Mouse (Mus musculus) small intestine, adult 10 weeks (tissue): ENCODE data around the gene Olfr709-ps1. TPM values are rescaled to one million over a fixed set of nuclear protein-coding genes. Genes with fewer than 3 reads are reported as not detected.

Experiments used
- polyA plus RNA-seq: library from polyadenylated mRNA; stranded (reverse); fragments of 350-450 nt; fragmentation: Illumina TruSeq; extraction: RNeasy Lipid Tissue Mini Kit (QIAGEN cat#74804); gene quantifications from one replicate; pipeline ENCODE4 v1.2.3, GENCODE M21; 2014; ENCODE audit warnings: low replicate concordance

Gene Olfr709-ps1
- not detected for polyA plus RNA-seq

GRCm38 (mm10) chr7:106932119-106932518 is at the start of gene Olfr709-ps1:
Gene Olfr709-ps1 (minus strand): TSS chr7:106932219.

GRCm38 (mm10) chr7:106975353-106975752 is 43.3 kb upstream of the Olfr709-ps1 start, which contains the start of gene Olfr711:
Gene Olfr711 (minus strand): TSS chr7:106975453.

GRCm38 (mm10) chr7:106963837-106964236 is 31.8 kb upstream of the Olfr709-ps1 start, which contains the start of gene Olfr6:
Gene Olfr6 (minus strand): TSS chr7:106963937.

GRCm38 (mm10) chr7:106948212-106948611 is 16.2 kb upstream of the Olfr709-ps1 start, which contains the start of gene Olfr710:
Gene Olfr710 (minus strand): TSS chr7:106948312.

GRCm38 (mm10) chr7:106907676-106908075 is 24.3 kb downstream of the Olfr709-ps1 start, which contains the start of gene Olfr1532-ps1:
Gene Olfr1532-ps1 (plus strand): TSS chr7:106908001.

GRCm38 (mm10) chr7:106901141-106901540 is 30.9 kb downstream of the Olfr709-ps1 start, which contains the start of gene Olfr707:
Gene Olfr707 (minus strand): TSS chr7:106901241.

GRCm38 (mm10) chr7:106888062-106888461 is 44.0 kb downstream of the Olfr709-ps1 start, which contains the start of gene Olfr706:
Gene Olfr706 (minus strand): TSS chr7:106888162.

GRCm38 (mm10) chr7:106876791-106877190 is 55.2 kb downstream of the Olfr709-ps1 start, which contains the start of gene Olfr705:
Gene Olfr705 (minus strand): TSS chr7:106876891.

Other genes with a start within 250 kb of the Olfr709-ps1 start
- not detected for gene Olfr694, start 240.4 kb downstream of the Olfr709-ps1 start, polyA plus RNA-seq
- not detected for gene Olfr695, start 215.8 kb downstream of the Olfr709-ps1 start, polyA plus RNA-seq
- not detected for gene Olfr697, start 189.8 kb downstream of the Olfr709-ps1 start, polyA plus RNA-seq
- not detected for gene Olfr698, start 176.8 kb downstream of the Olfr709-ps1 start, polyA plus RNA-seq
- gene Olfr699, start 139.0 kb downstream of the Olfr709-ps1 start, polyA plus RNA-seq, result not detected
- gene Olfr700, start 123.4 kb downstream of the Olfr709-ps1 start, polyA plus RNA-seq, result not detected
- gene Olfr701, start 118.1 kb downstream of the Olfr709-ps1 start, polyA plus RNA-seq, result not detected
- not detected for gene Olfr702, start 98.3 kb downstream of the Olfr709-ps1 start, polyA plus RNA-seq
- gene Olfr703, start 88.9 kb downstream of the Olfr709-ps1 start, polyA plus RNA-seq, result not detected
- not detected for gene Olfr704, start 69.0 kb downstream of the Olfr709-ps1 start, polyA plus RNA-seq
- gene Olfr705, start 55.3 kb downstream of the Olfr709-ps1 start, polyA plus RNA-seq, result not detected
- gene Olfr706, start 44.1 kb downstream of the Olfr709-ps1 start, polyA plus RNA-seq, result not detected
- gene Olfr707, start 31.0 kb downstream of the Olfr709-ps1 start, polyA plus RNA-seq, result not detected
- 0.45 TPM for gene Olfr1532-ps1, start 24.2 kb downstream of the Olfr709-ps1 start, polyA plus RNA-seq
- not detected for gene Olfr710, start 16.1 kb upstream of the Olfr709-ps1 start, polyA plus RNA-seq
- not detected for gene Olfr6, start 31.7 kb upstream of the Olfr709-ps1 start, polyA plus RNA-seq
- not detected for gene Olfr711, start 43.2 kb upstream of the Olfr709-ps1 start, polyA plus RNA-seq
- gene Olfr2, start 73.9 kb upstream of the Olfr709-ps1 start, polyA plus RNA-seq, result not detected
- 0.19 TPM for gene Olfr713, start 99.0 kb upstream of the Olfr709-ps1 start, polyA plus RNA-seq
- gene Olfr714, start 138.8 kb upstream of the Olfr709-ps1 start, polyA plus RNA-seq, result not detected
- not detected for gene Olfr17, start 161.0 kb upstream of the Olfr709-ps1 start, polyA plus RNA-seq
- gene Olfr715b, start 178.2 kb upstream of the Olfr709-ps1 start, polyA plus RNA-seq, result not detected
- gene Olfr715, start 198.9 kb upstream of the Olfr709-ps1 start, polyA plus RNA-seq, result not detected
- gene Olfr716, start 206.1 kb upstream of the Olfr709-ps1 start, polyA plus RNA-seq, result not detected
- gene Nlrp14, start 234.8 kb upstream of the Olfr709-ps1 start, polyA plus RNA-seq, result not detected